Mouse (Mus musculus) MEL (cell line): ENCODE results near the gene Tfap2d.

Experiments used
- BHLHE40 ChIP-seq: IDR thresholded peaks from 2 replicates; pipeline ENCODE4 v1.6.1; 2012; ENCODE audit warnings: low read depth, mild to moderate bottlenecking, inconsistent platforms, low read length, improper control_type of control experiment, borderline replicate concordance
- CTCF ChIP-seq, 3 experiments: IDR thresholded peaks in 2 of 3; conservative IDR thresholded peaks in 1 of 3; 2 replicates each; pipeline ENCODE4 v1.5.1; 2011 to 2012; ENCODE audit warnings: low read length in 3 of 3, low read depth in 2 of 3, mild to moderate bottlenecking in 2 of 3, improper control_type of control experiment in 1 of 3, inconsistent platforms in 1 of 3, mixed read lengths in 1 of 3, moderate library complexity in 1 of 3; ENCODE audit not compliant: control insufficient read depth in 1 of 3, insufficient read depth in 1 of 3, poor library complexity in 1 of 3, severe bottlenecking in 1 of 3
- E2F4 ChIP-seq: IDR thresholded peaks from 2 replicates; pipeline ENCODE4 v1.6.1; 2011; ENCODE audit warnings: low read depth, low read length, improper control_type of control experiment, borderline replicate concordance
- ELF1 ChIP-seq: IDR thresholded peaks from 2 replicates; pipeline ENCODE4 v1.6.1; 2014; ENCODE audit warnings: low read depth, mild to moderate bottlenecking, inconsistent platforms, low read length, improper control_type of control experiment, moderate library complexity
- EP300 ChIP-seq, 2 experiments: IDR thresholded peaks; 2 replicates each; pipeline ENCODE4 v1.6.1; 2011; ENCODE audit warnings: improper control_type of control experiment in 2 of 2, low read length in 2 of 2, low read depth in 1 of 2, mild to moderate bottlenecking in 1 of 2
- KAT2A ChIP-seq: conservative IDR thresholded peaks from 2 replicates; pipeline ENCODE4 v1.6.1; 2012; ENCODE audit warnings: low read depth, low read length, improper control_type of control experiment, inconsistent platforms
- NRF1 ChIP-seq: IDR thresholded peaks from 2 replicates; pipeline ENCODE4 v1.6.1; 2014; ENCODE audit warnings: low read depth, mild to moderate bottlenecking, inconsistent platforms, low read length, improper control_type of control experiment, moderate library complexity; ENCODE audit not compliant: poor library complexity, insufficient read depth, severe bottlenecking
- POLR2A ChIP-seq, 2 experiments: IDR thresholded peaks; 2 replicates each; pipeline ENCODE4 v1.6.1; 2011 to 2012; ENCODE audit warnings: low read length in 2 of 2, mild to moderate bottlenecking in 2 of 2, control low read depth in 1 of 2, improper control_type of control experiment in 1 of 2, low read depth in 1 of 2, moderate library complexity in 1 of 2; ENCODE audit not compliant: control insufficient read depth in 1 of 2, insufficient read depth in 1 of 2, poor library complexity in 1 of 2
- POLR2AphosphoS5 ChIP-seq: IDR thresholded peaks from 2 replicates; pipeline ENCODE4 v1.6.1; 2012; ENCODE audit warnings: low read depth, borderline replicate concordance, mild to moderate bottlenecking, inconsistent platforms, low read length, moderate library complexity, mixed read lengths
- RAD21 ChIP-seq: IDR thresholded peaks from 2 replicates; pipeline ENCODE4 v1.6.1; 2011; ENCODE audit warnings: mild to moderate bottlenecking, low read depth, low read length, improper control_type of control experiment
- TBP ChIP-seq: IDR thresholded peaks from 2 replicates; pipeline ENCODE4 v1.8.0; 2011; ENCODE audit warnings: low read depth, low read length, improper control_type of control experiment
- USF1 ChIP-seq: IDR thresholded peaks from 2 replicates; pipeline ENCODE4 v1.6.1; 2014; ENCODE audit warnings: low read depth, mild to moderate bottlenecking, inconsistent platforms, low read length, improper control_type of control experiment, moderate library complexity

DNA sequence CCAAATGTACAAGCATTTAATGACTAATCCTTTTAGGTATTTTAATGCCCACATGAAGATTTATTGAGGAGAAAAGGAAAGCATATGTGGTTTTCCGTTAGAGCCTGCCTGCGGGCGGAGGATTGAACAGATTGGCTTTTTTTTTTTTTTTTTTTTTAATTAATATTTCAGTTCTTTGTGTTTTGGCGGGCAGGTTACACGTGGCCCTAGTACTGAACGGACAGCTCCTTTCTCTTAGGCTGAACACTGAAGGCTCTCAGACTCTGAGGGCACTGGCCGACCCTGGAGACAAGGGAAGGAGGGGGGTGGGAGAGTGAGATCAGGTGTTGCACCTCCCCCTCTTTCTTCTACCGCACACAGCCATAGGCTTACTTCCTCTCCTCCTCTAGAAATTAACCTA lies 14.7 kb upstream of the Tfap2d start:
- no peak for TF ChIP-seq E2F4
- TF ChIP-seq EP300 (IDR thresholded peaks at IDR 0.05; ENCODE audit: low read depth in 1 of 2, low read length in 2 of 2), result no peak
- no peak for TF ChIP-seq CTCF (IDR thresholded peaks at IDR 0.05 in 2 of 3, conservative IDR thresholded peaks at IDR 0.05 in 1 of 3; ENCODE audit: control insufficient read depth in 1 of 3, insufficient read depth in 1 of 3, low read depth in 2 of 3, low read length in 3 of 3, poor library complexity in 1 of 3, severe bottlenecking in 1 of 3)
- no peak for TF ChIP-seq RAD21
- TF ChIP-seq POLR2A (IDR thresholded peaks at IDR 0.05; ENCODE audit: control insufficient read depth in 1 of 2, insufficient read depth in 1 of 2, low read depth in 1 of 2, low read length in 2 of 2, poor library complexity in 1 of 2), result no peak
- no peak for TF ChIP-seq KAT2A
- no peak for TF ChIP-seq TBP
- no peak for TF ChIP-seq POLR2AphosphoS5
- no peak for TF ChIP-seq ELF1
- no peak for TF ChIP-seq BHLHE40
- no peak for TF ChIP-seq USF1
- no peak for TF ChIP-seq NRF1
